Mouse (Mus musculus) limb, embryonic 13.5 days (tissue): ENCODE measurements at regions not wholly inside any gene's neighbourhood (a gene's known extent, or its start where the extent isn't known, plus 50 kb on each side); places are given as distances from the start of the nearest gene placed in this dataset.

Experiments used
- ATAC-seq: fragments of 200-750 bp; cut with Nextera tagmentation; 2 replicates; pipeline ENCODE4 v1.8.0; 2017; ENCODE audit warnings: low read depth, moderate number of reproducible peaks, moderate TSS enrichment; ENCODE audit not compliant: low FRiP score
- H3K27ac ChIP-seq: fragments of 300-500 bp; sonication (generic); 2 replicates; pipeline ENCODE4 v1.5.1; 2015; ENCODE audit warnings: inconsistent platforms, mild to moderate bottlenecking, moderate library complexity
- H3K27me3 ChIP-seq: fragments of 300-500 bp; sonication (generic); 2 replicates; pipeline ENCODE4 v1.6.1; 2015; ENCODE audit warnings: mild to moderate bottlenecking, inconsistent platforms
- H3K36me3 ChIP-seq: fragments of 300-500 bp; sonication (generic); 2 replicates; pipeline ENCODE4 v1.6.1; 2015; ENCODE audit warnings: inconsistent platforms, mild to moderate bottlenecking, moderate library complexity
- H3K4me1 ChIP-seq: fragments of 300-500 bp; sonication (generic); 2 replicates; pipeline ENCODE4 v1.6.1; 2015; ENCODE audit warnings: inconsistent platforms
- H3K4me2 ChIP-seq: fragments of 300-500 bp; sonication (generic); replicated peaks from 2 replicates; pipeline ENCODE4 v1.6.1; 2015; ENCODE audit warnings: inconsistent platforms, mild to moderate bottlenecking, moderate library complexity
- H3K4me3 ChIP-seq: fragments of 300-500 bp; sonication (generic); 2 replicates; pipeline ENCODE4 v1.5.1; 2015; ENCODE audit warnings: moderate library complexity, mild to moderate bottlenecking, inconsistent platforms
- H3K9ac ChIP-seq: fragments of 300-500 bp; sonication (generic); 2 replicates; pipeline ENCODE4 v1.6.1; 2015; ENCODE audit warnings: mild to moderate bottlenecking, inconsistent platforms
- H3K9me3 ChIP-seq: fragments of 300-500 bp; sonication (generic); 2 replicates; pipeline ENCODE4 v1.6.1; 2016; ENCODE audit warnings: inconsistent platforms
- WGBS: fragments of 180-500 bp; shearing (Covaris S2); methylation state at CpG from one replicate; pipeline ENCODE4 v1.1.7; 2015; 5-methylcytosine and 5-hydroxymethylcytosine counted together

GRCm38 (mm10) chr9:14086201-14086600 is 188.7 kb upstream of the Sesn3 start:
- Histone ChIP-seq H3K27ac (no peak overlapping the region), H3K4me1 (peaks cover 21% of the 10 kb centered on the region), H3K4me3 (no peak overlapping the region), H3K4me2 (no peak overlapping the region), H3K36me3 (no peaks in the 10 kb centered on the region), H3K9me3 (no peaks in the 10 kb centered on the region), H3K9ac (no peak overlapping the region), H3K27me3 (no peaks in the 10 kb centered on the region)
- ATAC-seq: no peak
- WGBS: 48% methylated on average over 2 of the region's 2 CpGs

- Histone ChIP-seq H3K4me1 (peaks cover 21% of the 10 kb centered on the region), H3K36me3 (no peaks in the 10 kb centered on the region), H3K27ac (no peak overlapping the region), H3K4me3 (no peak overlapping the region), H3K27me3 (no peaks in the 10 kb centered on the region), H3K9me3 (no peaks in the 10 kb centered on the region), H3K4me2 (no peak overlapping the region), H3K9ac (no peak overlapping the region)
- no peak for ATAC-seq
- WGBS: 92% methylated on average over 3 of the region's 3 CpGs
These were observed 188.3 kb upstream of the Sesn3 start for GRCm38 (mm10) chr9:14086611-14087010.

- Histone ChIP-seq H3K27ac (peak overlapping the region; percentile 73), H3K27me3 (no peaks in the 10 kb centered on the region), H3K9ac (no peak overlapping the region), H3K4me2 (no peak overlapping the region), H3K4me3 (no peak overlapping the region), H3K36me3 (no peaks in the 10 kb centered on the region), H3K9me3 (no peaks in the 10 kb centered on the region), H3K4me1 (peaks cover 21% of the 10 kb centered on the region)
- 47% methylated on average over 4 of the region's 4 CpGs for WGBS
- no peak for ATAC-seq
These were observed 187.0 kb upstream of the Sesn3 start for GRCm38 (mm10) chr9:14087874-14088273.

- WGBS: 55% methylated on average over 8 of the region's 8 CpGs
- Histone ChIP-seq H3K4me2 (no peak overlapping the region), H3K27me3 (no peaks in the 10 kb centered on the region)
These were observed 185.0 kb upstream of the Sesn3 start for GRCm38 (mm10) chr9:14089791-14090256.

GRCm38 (mm10) chr9:14090454-14090853 is 184.4 kb upstream of the Sesn3 start:
- H3K9me3 ChIP-seq: no peaks in the 10 kb centered on the region
- no peak overlapping the region for H3K4me2 ChIP-seq
- no peak overlapping the region for H3K4me3 ChIP-seq
- H3K4me1 ChIP-seq: peaks cover 21% of the 10 kb centered on the region
- H3K27me3 ChIP-seq: no peaks in the 10 kb centered on the region
- H3K9ac ChIP-seq: no peak overlapping the region
- ATAC-seq: no peak
- H3K27ac ChIP-seq: 0 out of 2 replicates have a peak overlapping the region, but pooled peaks have one; percentile 70
- 87% methylated on average over 2 of the region's 2 CpGs for WGBS
- no peaks in the 10 kb centered on the region for H3K36me3 ChIP-seq

More at GRCm38 (mm10) chr9:14089791-14090256, 185.0 kb upstream of the Sesn3 start:
- Histone ChIP-seq H3K4me3 (no peak overlapping the region), H3K36me3 (no peaks in the 10 kb centered on the region), H3K27ac (peak overlapping the region; percentile 70), H3K4me1 (peaks cover 21% of the 10 kb centered on the region), H3K9ac (no peak overlapping the region), H3K9me3 (no peaks in the 10 kb centered on the region)
- peak; percentile 54; the same call in 1 of the 2 replicates for ATAC-seq

GRCm38 (mm10) chr9:14091099-14091930 is 183.6 kb upstream of the Sesn3 start:
- ATAC-seq: no peak
- 77% methylated on average over 8 of the region's 8 CpGs for WGBS
- Histone ChIP-seq H3K27ac (no peak overlapping the region), H3K36me3 (no peaks in the 10 kb centered on the region), H3K27me3 (no peaks in the 10 kb centered on the region), H3K4me2 (no peak overlapping the region), H3K9me3 (no peaks in the 10 kb centered on the region), H3K9ac (no peak overlapping the region), H3K4me1 (peaks cover 21% of the 10 kb centered on the region), H3K4me3 (no peak overlapping the region)

GRCm38 (mm10) chr9:14092996-14093442 is 181.8 kb upstream of the Sesn3 start:
- ATAC-seq: no peak
- Histone ChIP-seq H3K9ac (no peak overlapping the region), H3K4me2 (no peak overlapping the region), H3K27ac (no peak overlapping the region), H3K4me3 (no peak overlapping the region), H3K36me3 (no peaks in the 10 kb centered on the region), H3K27me3 (no peaks in the 10 kb centered on the region), H3K9me3 (no peaks in the 10 kb centered on the region), H3K4me1 (peaks cover 12% of the 10 kb centered on the region)
- 71% methylated on average over 2 of the region's 2 CpGs for whole genome bisulfite sequencing

GRCm38 (mm10) chr9:14103538-14103937 is 171.3 kb upstream of the Sesn3 start:
- Histone ChIP-seq H3K27me3 (no peaks in the 10 kb centered on the region), H3K9me3 (no peaks in the 10 kb centered on the region)
- 87% methylated on average over 1 of the region's 1 CpGs for WGBS

GRCm38 (mm10) chr9:14104921-14105320 is 169.9 kb upstream of the Sesn3 start:
- no peak overlapping the region for H3K27ac ChIP-seq
- no peak for ATAC-seq
- no peak overlapping the region for H3K4me2 ChIP-seq
- H3K36me3 ChIP-seq: no peaks in the 10 kb centered on the region
- no peak overlapping the region for H3K4me3 ChIP-seq
- WGBS: 43% methylated on average over 2 of the region's 2 CpGs
- H3K9ac ChIP-seq: no peak overlapping the region
- 0 out of 2 replicates have a peak, but pooled peaks cover 8% of the 10 kb centered on the region for H3K4me1 ChIP-seq
- H3K27me3 ChIP-seq: no peaks in the 10 kb centered on the region
- no peaks in the 10 kb centered on the region for H3K9me3 ChIP-seq

More at GRCm38 (mm10) chr9:14103538-14103937, 171.3 kb upstream of the Sesn3 start:
- Histone ChIP-seq H3K4me2 (no peak overlapping the region), H3K4me1 (0 out of 2 replicates have a peak, but pooled peaks cover 2% of the 10 kb centered on the region), H3K27ac (no peak overlapping the region), H3K9ac (no peak overlapping the region), H3K4me3 (no peak overlapping the region), H3K36me3 (no peaks in the 10 kb centered on the region)
- ATAC-seq: no peak

- Histone ChIP-seq H3K9me3 (no peaks in the 10 kb centered on the region), H3K4me1 (0 out of 2 replicates have a peak, but pooled peaks cover 8% of the 10 kb centered on the region), H3K36me3 (no peaks in the 10 kb centered on the region), H3K27me3 (no peaks in the 10 kb centered on the region), H3K27ac (no peak overlapping the region), H3K4me2 (no peak overlapping the region), H3K9ac (no peak overlapping the region), H3K4me3 (no peak overlapping the region)
- ATAC-seq: no peak
- 73% methylated on average over 1 of the region's 1 CpGs for WGBS
These were observed 168.5 kb upstream of the Sesn3 start for GRCm38 (mm10) chr9:14106371-14106770.

GRCm38 (mm10) chr9:14108798-14109197 is 166.1 kb upstream of the Sesn3 start:
- no peak for ATAC-seq
- Histone ChIP-seq H3K4me3 (no peak overlapping the region), H3K9me3 (no peaks in the 10 kb centered on the region), H3K27me3 (no peaks in the 10 kb centered on the region), H3K4me2 (no peak overlapping the region), H3K4me1 (0 out of 2 replicates have a peak, but pooled peaks cover 8% of the 10 kb centered on the region), H3K36me3 (no peaks in the 10 kb centered on the region), H3K9ac (no peak overlapping the region), H3K27ac (no peak overlapping the region)
- WGBS: 50% methylated on average over 4 of the region's 4 CpGs

GRCm38 (mm10) chr9:14109492-14109891 is 165.4 kb upstream of the Sesn3 start:
- no peak overlapping the region for H3K4me2 ChIP-seq
- no peaks in the 10 kb centered on the region for H3K9me3 ChIP-seq
- 77% methylated on average over 4 of the region's 4 CpGs for WGBS
- H3K4me1 ChIP-seq: 0 out of 2 replicates have a peak, but pooled peaks cover 8% of the 10 kb centered on the region
- H3K9ac ChIP-seq: no peak overlapping the region
- no peak for ATAC-seq
- no peaks in the 10 kb centered on the region for H3K27me3 ChIP-seq
- H3K27ac ChIP-seq: no peak overlapping the region
- H3K4me3 ChIP-seq: no peak overlapping the region
- H3K36me3 ChIP-seq: no peaks in the 10 kb centered on the region
